Mouse (Mus musculus): ENCODE measurements around the gene Eef1akmt1. TPM values are rescaled to one million over a fixed set of nuclear protein-coding genes. Genes with fewer than 3 reads are reported as not detected.

The Eef1akmt1 gene
- polyA plus RNA-seq, 1 experiment from 2014 or later = 132 TPM

DNA sequence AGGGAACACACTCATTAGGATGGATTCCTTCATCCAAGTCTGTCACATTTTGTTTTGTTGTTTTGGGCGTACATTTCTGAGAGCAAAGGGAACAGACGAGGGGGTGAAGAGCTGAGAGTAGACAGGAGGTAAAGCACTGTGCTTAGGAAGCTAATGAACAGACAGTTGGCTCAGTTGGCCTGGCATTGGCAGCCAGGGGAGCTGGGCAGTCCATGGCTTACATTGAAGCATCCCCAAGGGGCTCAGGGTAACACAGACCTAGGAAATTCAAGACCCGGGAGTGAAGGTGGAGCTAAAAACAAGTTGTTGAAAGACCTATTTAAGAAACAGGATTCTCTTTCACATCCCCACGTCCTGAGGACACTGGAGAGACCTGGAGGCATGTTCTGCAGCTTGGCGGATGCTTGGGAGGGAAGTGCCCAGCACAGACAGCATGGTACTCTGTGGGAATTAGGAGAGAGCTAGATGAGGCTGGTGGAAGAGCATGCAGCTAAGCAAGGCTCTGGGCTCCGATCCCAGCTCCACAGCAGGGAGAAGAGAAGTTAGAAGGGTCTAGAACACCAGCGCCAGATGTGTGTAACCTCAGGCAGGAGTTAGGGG is 15.8 kb downstream of the Eef1akmt1 start:
- Histone ChIP-seq H3K4me3 (ENCODE audit: low read depth, low read length) (no peak overlapping the region), H3K27me3 (replicated peaks; ENCODE audit: control insufficient read depth, insufficient read depth, low read length) (no peaks in the 10 kb centered on the region), H3K36me3 (ENCODE audit: control insufficient read depth, insufficient read depth, low read length) (no peaks in the 10 kb centered on the region; the same call in 1 of the 2 replicates), H3K27ac (ENCODE audit: low read depth, low read length) (no peak overlapping the region), H3K4me2 (ENCODE audit: low read length) (no peak overlapping the region), H3K9me3 (replicated peaks; ENCODE audit: control insufficient read depth, low read length) (no peaks in the 10 kb centered on the region), H3K9ac (ENCODE audit: low read length) (no peak overlapping the region), H3K4me1 (ENCODE audit: control insufficient read depth, insufficient read depth, low read length) (no peaks in the 10 kb centered on the region)
- WGBS = 81% methylated on average over 7 of the region's 7 CpGs
- no peak for DNase-seq (ENCODE audit: low spot score)
- no peak for ATAC-seq

DNA sequence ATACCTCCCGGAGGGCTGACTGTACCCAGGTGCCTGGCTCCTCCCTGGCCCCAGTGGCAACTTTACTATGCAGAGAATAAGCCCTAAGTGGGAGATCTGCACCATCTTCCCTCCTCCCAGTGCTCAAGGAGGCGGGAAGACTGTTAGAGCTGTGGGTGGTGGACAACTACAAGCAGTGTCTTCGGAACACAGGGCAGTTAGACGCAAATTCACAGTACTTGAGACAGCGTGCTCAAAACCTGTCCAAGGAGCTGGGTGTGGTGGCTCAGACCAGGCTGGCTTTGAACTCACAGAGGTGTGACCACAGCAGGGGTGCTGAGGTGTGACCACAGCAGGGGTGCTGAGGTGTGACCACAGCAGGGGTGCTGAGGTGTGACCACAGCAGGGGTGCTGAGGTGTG is 17.0 kb downstream of the Eef1akmt1 start:
- Histone ChIP-seq H3K4me2 (ENCODE audit: low read length) (no peak overlapping the region), H3K4me3 (ENCODE audit: low read depth, low read length) (no peak overlapping the region), H3K4me1 (ENCODE audit: control insufficient read depth, insufficient read depth, low read length) (no peaks in the 10 kb centered on the region), H3K27me3 (replicated peaks; ENCODE audit: control insufficient read depth, insufficient read depth, low read length) (no peaks in the 10 kb centered on the region), H3K9me3 (replicated peaks; ENCODE audit: control insufficient read depth, low read length) (no peaks in the 10 kb centered on the region), H3K27ac (ENCODE audit: low read depth, low read length) (no peak overlapping the region), H3K36me3 (ENCODE audit: control insufficient read depth, insufficient read depth, low read length) (peaks cover 7% of the 10 kb centered on the region; the same call in 1 of the 2 replicates), H3K9ac (ENCODE audit: low read length) (no peak overlapping the region)
- ATAC-seq (no peak), DNase-seq (ENCODE audit: low spot score) (no peak)
- 97% methylated on average over 5 of the region's 5 CpGs for WGBS

GRCm38 (mm10) chr14:57552945-57553344 is 18.5 kb downstream of the Eef1akmt1 start:
- Histone ChIP-seq H3K9ac (ENCODE audit: low read length) (no peak overlapping the region), H3K4me1 (ENCODE audit: control insufficient read depth, insufficient read depth, low read length) (no peaks in the 10 kb centered on the region), H3K4me2 (ENCODE audit: low read length) (no peak overlapping the region)

DNA sequence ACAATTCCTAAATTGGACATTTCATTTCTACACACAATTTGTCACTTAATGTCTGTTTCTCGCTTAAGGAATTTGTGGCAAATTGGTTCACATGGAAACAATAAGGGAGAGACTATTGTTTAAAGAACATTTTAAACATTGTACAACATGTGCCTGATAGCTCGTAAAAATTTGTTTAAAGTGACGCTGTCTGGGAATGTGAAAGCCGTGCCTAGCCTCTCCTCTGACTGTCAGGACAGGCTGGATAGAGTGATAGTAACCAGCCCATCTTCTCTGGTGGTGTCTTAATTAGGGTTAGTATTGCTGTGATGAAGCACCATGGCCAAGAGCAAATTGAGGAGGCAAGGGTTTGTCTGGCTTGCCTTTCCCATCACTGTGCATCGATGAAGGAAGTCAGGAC is 24.4 kb downstream of the Eef1akmt1 start:
- no peaks in the 10 kb centered on the region for H3K27me3 ChIP-seq (replicated peaks; ENCODE audit: control insufficient read depth, insufficient read depth, low read length)
- 88% methylated on average over 5 of the region's 5 CpGs for WGBS
- DNase-seq (ENCODE audit: low spot score) (no peak), ATAC-seq (no peak)
- H3K36me3 ChIP-seq (ENCODE audit: control insufficient read depth, insufficient read depth, low read length) = peaks cover 10% of the 10 kb centered on the region; the same call in 1 of the 2 replicates
- no peak overlapping the region for H3K27ac ChIP-seq (ENCODE audit: low read depth, low read length)
- H3K4me3 ChIP-seq (ENCODE audit: low read depth, low read length) = no peak overlapping the region
- H3K9ac ChIP-seq (ENCODE audit: low read length) = no peak overlapping the region
- H3K4me2 ChIP-seq (ENCODE audit: low read length) = no peak overlapping the region
- H3K9me3 ChIP-seq (replicated peaks; ENCODE audit: control insufficient read depth, low read length) = no peaks in the 10 kb centered on the region
- no peaks in the 10 kb centered on the region for H3K4me1 ChIP-seq (ENCODE audit: control insufficient read depth, insufficient read depth, low read length)

More at GRCm38 (mm10) chr14:57552945-57553344, 18.5 kb downstream of the Eef1akmt1 start:
- Histone ChIP-seq H3K4me3 (ENCODE audit: low read depth, low read length) (no peak overlapping the region), H3K36me3 (ENCODE audit: control insufficient read depth, insufficient read depth, low read length) (peaks cover 10% of the 10 kb centered on the region; the same call in 1 of the 2 replicates), H3K9me3 (replicated peaks; ENCODE audit: control insufficient read depth, low read length) (no peaks in the 10 kb centered on the region), H3K27me3 (replicated peaks; ENCODE audit: control insufficient read depth, insufficient read depth, low read length) (no peaks in the 10 kb centered on the region), H3K27ac (ENCODE audit: low read depth, low read length) (no peak overlapping the region)
- no peak for DNase-seq (ENCODE audit: low spot score)
- ATAC-seq = no peak

GRCm38 (mm10) chr14:57546557-57547021 is 24.8 kb downstream of the Eef1akmt1 start:
- H3K27ac ChIP-seq (ENCODE audit: low read depth, low read length) = no peak overlapping the region
- 34% methylated on average over 13 of the region's 13 CpGs for WGBS
- H3K4me2 ChIP-seq (ENCODE audit: low read length) = no peak overlapping the region
- no peak overlapping the region for H3K4me3 ChIP-seq (ENCODE audit: low read depth, low read length)
- no peaks in the 10 kb centered on the region for H3K27me3 ChIP-seq (replicated peaks; ENCODE audit: control insufficient read depth, insufficient read depth, low read length)
- ATAC-seq (no peak), DNase-seq (ENCODE audit: low spot score) (no peak)
- no peaks in the 10 kb centered on the region for H3K9me3 ChIP-seq (replicated peaks; ENCODE audit: control insufficient read depth, low read length)
- H3K9ac ChIP-seq (ENCODE audit: low read length) = no peak overlapping the region
- peaks cover 10% of the 10 kb centered on the region; the same call in 1 of the 2 replicates for H3K36me3 ChIP-seq (ENCODE audit: control insufficient read depth, insufficient read depth, low read length)
- H3K4me1 ChIP-seq (ENCODE audit: control insufficient read depth, insufficient read depth, low read length) = no peaks in the 10 kb centered on the region

GRCm38 (mm10) chr14:57546131-57546530 is 25.3 kb downstream of the Eef1akmt1 start:
- no peak for DNase-seq (ENCODE audit: low spot score)
- H3K36me3 ChIP-seq (ENCODE audit: control insufficient read depth, insufficient read depth, low read length) = peaks cover 10% of the 10 kb centered on the region; the same call in 1 of the 2 replicates

DNA sequence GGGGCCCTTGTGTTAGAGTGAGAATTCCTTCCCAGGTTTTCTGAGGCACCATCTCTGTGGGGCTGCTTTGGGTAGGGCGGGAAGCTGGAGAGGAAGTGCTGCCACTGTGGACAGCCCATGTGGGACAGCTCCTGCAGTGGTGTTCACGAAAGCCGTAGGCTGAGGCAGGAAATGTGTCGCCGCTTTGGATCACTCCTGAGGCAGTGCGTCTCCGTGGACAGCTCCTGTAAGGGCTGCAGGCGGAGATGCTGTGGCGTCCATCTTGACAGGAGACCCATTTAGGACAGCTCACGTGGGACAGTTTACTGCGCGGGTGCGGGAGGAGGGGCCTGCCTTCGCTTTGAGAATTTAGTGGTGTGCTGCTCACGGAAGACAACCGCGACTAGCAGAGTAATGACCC is 25.9 kb downstream of the Eef1akmt1 start:
- Histone ChIP-seq H3K9ac (ENCODE audit: low read length) (no peak overlapping the region), H3K27me3 (replicated peaks; ENCODE audit: control insufficient read depth, insufficient read depth, low read length) (no peaks in the 10 kb centered on the region), H3K4me1 (ENCODE audit: control insufficient read depth, insufficient read depth, low read length) (no peaks in the 10 kb centered on the region), H3K9me3 (replicated peaks; ENCODE audit: control insufficient read depth, low read length) (no peaks in the 10 kb centered on the region), H3K4me2 (ENCODE audit: low read length) (no peak overlapping the region), H3K36me3 (ENCODE audit: control insufficient read depth, insufficient read depth, low read length) (peaks cover 10% of the 10 kb centered on the region; the same call in 1 of the 2 replicates), H3K27ac (ENCODE audit: low read depth, low read length) (no peak overlapping the region), H3K4me3 (ENCODE audit: low read depth, low read length) (no peak overlapping the region)
- no peak for ATAC-seq
- no peak for DNase-seq (ENCODE audit: low spot score)
- 85% methylated on average over 17 of the region's 17 CpGs for WGBS

More at GRCm38 (mm10) chr14:57546131-57546530, 25.3 kb downstream of the Eef1akmt1 start:
- no peak for ATAC-seq
- H3K9ac ChIP-seq (ENCODE audit: low read length) = no peak overlapping the region
- no peaks in the 10 kb centered on the region for H3K4me1 ChIP-seq (ENCODE audit: control insufficient read depth, insufficient read depth, low read length)
- H3K9me3 ChIP-seq (replicated peaks; ENCODE audit: control insufficient read depth, low read length) = no peaks in the 10 kb centered on the region
- H3K4me3 ChIP-seq (ENCODE audit: low read depth, low read length) = no peak overlapping the region
- H3K27ac ChIP-seq (ENCODE audit: low read depth, low read length) = no peak overlapping the region
- 90% methylated on average over 8 of the region's 8 CpGs for WGBS
- no peak overlapping the region for H3K4me2 ChIP-seq (ENCODE audit: low read length)
- H3K27me3 ChIP-seq (replicated peaks; ENCODE audit: control insufficient read depth, insufficient read depth, low read length) = no peaks in the 10 kb centered on the region

- no peaks in the 10 kb centered on the region for H3K36me3 ChIP-seq (ENCODE audit: control insufficient read depth, insufficient read depth, low read length)
- 93% methylated on average over 13 of the region's 13 CpGs for WGBS
- H3K4me3 ChIP-seq (ENCODE audit: low read depth, low read length) = no peak overlapping the region
- no peaks in the 10 kb centered on the region for H3K9me3 ChIP-seq (replicated peaks; ENCODE audit: control insufficient read depth, low read length)
- no peaks in the 10 kb centered on the region for H3K27me3 ChIP-seq (replicated peaks; ENCODE audit: control insufficient read depth, insufficient read depth, low read length)
- no peak overlapping the region for H3K4me2 ChIP-seq (ENCODE audit: low read length)
- no peak overlapping the region for H3K9ac ChIP-seq (ENCODE audit: low read length)
- ATAC-seq (no peak), DNase-seq (ENCODE audit: low spot score) (no peak)
- H3K4me1 ChIP-seq (ENCODE audit: control insufficient read depth, insufficient read depth, low read length) = no peaks in the 10 kb centered on the region; the same call in 1 of the 2 replicates
- H3K27ac ChIP-seq (ENCODE audit: low read depth, low read length) = no peak overlapping the region
Observed at GRCm38 (mm10) chr14:57543420-57544039, 27.9 kb downstream of the Eef1akmt1 start.

DNA sequence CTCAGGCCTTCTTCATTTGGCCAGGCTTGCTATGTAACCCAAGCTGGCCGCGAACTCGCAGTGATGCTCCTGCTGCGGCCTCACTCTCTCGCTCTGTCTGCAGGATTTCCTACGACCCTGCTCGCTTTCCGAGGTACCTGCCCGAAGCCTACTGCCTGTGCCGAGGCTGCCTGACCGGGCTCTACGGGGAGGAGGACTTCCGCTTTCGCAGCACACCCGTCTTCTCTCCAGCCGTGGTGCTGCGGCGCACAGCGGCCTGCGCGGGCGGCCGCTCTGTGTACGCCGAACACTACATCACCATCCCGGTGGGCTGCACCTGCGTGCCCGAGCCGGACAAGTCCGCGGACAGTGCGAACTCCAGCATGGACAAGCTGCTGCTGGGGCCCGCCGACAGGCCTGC is 29.2 kb downstream of the Eef1akmt1 start:
- Histone ChIP-seq H3K27me3 (replicated peaks; ENCODE audit: control insufficient read depth, insufficient read depth, low read length) (no peaks in the 10 kb centered on the region), H3K4me3 (ENCODE audit: low read depth, low read length) (no peak overlapping the region), H3K4me2 (ENCODE audit: low read length) (peak overlapping the region; percentile 29), H3K4me1 (ENCODE audit: control insufficient read depth, insufficient read depth, low read length) (peaks cover 9% of the 10 kb centered on the region), H3K36me3 (ENCODE audit: control insufficient read depth, insufficient read depth, low read length) (no peaks in the 10 kb centered on the region), H3K9me3 (replicated peaks; ENCODE audit: control insufficient read depth, low read length) (no peaks in the 10 kb centered on the region), H3K9ac (ENCODE audit: low read length) (no peak overlapping the region), H3K27ac (ENCODE audit: low read depth, low read length) (no peak overlapping the region)
- WGBS = 37% methylated on average over 34 of the region's 34 CpGs
- ATAC-seq (no peak), DNase-seq (ENCODE audit: low spot score) (no peak)

All from forebrain, embryonic 14.5 days (tissue).